In genomic region chr9:118631775-118632757, GRCm38 (mm10) we compare ENCODE assay signal across 10 mouse cellular contexts. TPM values are rescaled to one million over a fixed set of nuclear protein-coding genes. Genes with fewer than 3 reads are reported as not detected.
DNase-seq lines count a peak whose midpoint lies in the region; ATAC-seq and TF ChIP-seq lines count a peak whose summit lies in the region.
"Had no signal": no experiment of that assay in that cellular context is flagged by ENCODE, and none has a peak within 500 bp of the region (broad histone marks: within the 10 kb centered on the region; RNA-seq: fewer than 3 reads in every experiment).

No protein-coding gene starts in this region.

- H3K36me3 ChIP-seq in heart, embryonic 15.5 days, result peaks cover 28% of the 10 kb centered on the region
- no peaks in the 10 kb centered on the region for H3K36me3 ChIP-seq in stomach, embryonic 16.5 days (ENCODE audit: control insufficient read depth, insufficient read depth, low read length)
- no peaks in the 10 kb centered on the region; the same call in 1 of the 2 replicates for H3K36me3 ChIP-seq in stomach, postnatal 0 days (ENCODE audit: control insufficient read depth, insufficient read depth, low read length)
- peaks cover 3% of the 10 kb centered on the region; the same call in 1 of the 2 replicates for H3K36me3 ChIP-seq in liver, embryonic 11.5 days (ENCODE audit: control insufficient read depth, insufficient read depth, low read length)

- ATAC-seq in heart, embryonic 15.5 days (replicated peaks; ENCODE audit: insufficient number of reproducible peaks, insufficient read depth, low FRiP score, low read depth), result no peak
- ATAC-seq in stomach, embryonic 16.5 days (ENCODE audit: insufficient read depth, low FRiP score), result no peak
- ATAC-seq in stomach, postnatal 0 days (ENCODE audit: low FRiP score, low TSS enrichment), result no peak
- peak; percentile 37; the same call in 1 of the 2 replicates for ATAC-seq in liver, embryonic 11.5 days (replicated peaks; ENCODE audit: low FRiP score)
- ATAC-seq: forebrain, embryonic 14.5 days had no signal

- intact Hi-C loops in heart, postnatal 25 days (cut with DNase I), result no loop called here

- TF ChIP-seq EP300 in stomach, postnatal 0 days (optimal IDR thresholded peaks at IDR 0.05), result no peak

- no peaks in the 10 kb centered on the region for H3K27me3 ChIP-seq in heart, embryonic 15.5 days
- H3K27me3 ChIP-seq in stomach, embryonic 16.5 days (ENCODE audit: control insufficient read depth, insufficient read depth, low read length), result no peaks in the 10 kb centered on the region
- H3K27me3 ChIP-seq in stomach, postnatal 0 days (ENCODE audit: control insufficient read depth, insufficient read depth, low read length), result no peaks in the 10 kb centered on the region
- H3K27me3 ChIP-seq in liver, embryonic 11.5 days (replicated peaks; ENCODE audit: control insufficient read depth, insufficient read depth, low read length), result no peaks in the 10 kb centered on the region

- WGBS in heart, embryonic 15.5 days, result 70% methylated on average over 6 of the region's 6 CpGs
- WGBS in stomach, embryonic 16.5 days, result 73% methylated on average over 6 of the region's 6 CpGs
- 79% methylated on average over 6 of the region's 6 CpGs for WGBS in stomach, postnatal 0 days
- 58% methylated on average over 6 of the region's 6 CpGs for WGBS in liver, embryonic 11.5 days

- no peaks in the 10 kb centered on the region; the same call in 1 of the 2 replicates for H3K9me3 ChIP-seq in heart, embryonic 15.5 days (replicated peaks)
- H3K9me3 ChIP-seq in stomach, embryonic 16.5 days (replicated peaks; ENCODE audit: control insufficient read depth, low read length), result no peaks in the 10 kb centered on the region
- no peaks in the 10 kb centered on the region for H3K9me3 ChIP-seq in stomach, postnatal 0 days (ENCODE audit: control insufficient read depth, low read length)
- H3K9me3 ChIP-seq in liver, embryonic 11.5 days (ENCODE audit: control insufficient read depth, low read length), result no peaks in the 10 kb centered on the region

- no peak for TF ChIP-seq CTCF in stomach, postnatal 0 days (IDR thresholded peaks at IDR 0.05; ENCODE audit: low read depth)

- H3K4me2 ChIP-seq in heart, embryonic 15.5 days, result no peak overlapping the region
- no peak overlapping the region for H3K4me2 ChIP-seq in stomach, embryonic 16.5 days (ENCODE audit: low read depth, low read length)
- no peak overlapping the region for H3K4me2 ChIP-seq in stomach, postnatal 0 days (replicated peaks; ENCODE audit: low read depth)
- peak overlapping the region; percentile 53 for H3K4me2 ChIP-seq in liver, embryonic 11.5 days

- DNase-seq in heart, postnatal 25 days (ENCODE audit: low spot score), result no peak
- DNase-seq in stomach, postnatal 0 days (ENCODE audit: low spot score), result no peak
- DNase-seq in liver, embryonic 11.5 days (ENCODE audit: low spot score), result no peak
- no peak for DNase-seq in layer of hippocampus, adult 18-20 months (ENCODE audit: low spot score in 2 of 2)
- no peak for DNase-seq in thymus, postnatal 0 days (ENCODE audit: low spot score)
- DNase-seq: kidney, adult 18-20 months; lung, postnatal 14 days had no signal

- H3K4me3 ChIP-seq in heart, embryonic 15.5 days, result no peak overlapping the region
- H3K4me3 ChIP-seq in stomach, embryonic 16.5 days (replicated peaks; ENCODE audit: low read length), result no peak overlapping the region
- no peak overlapping the region for H3K4me3 ChIP-seq in stomach, postnatal 0 days (ENCODE audit: low read depth, low read length)
- H3K4me3 ChIP-seq in liver, embryonic 11.5 days (ENCODE audit: low read depth, low read length), result no peak overlapping the region

- peak overlapping the region; percentile 47; the same call in 1 of the 2 replicates for H3K27ac ChIP-seq in heart, embryonic 15.5 days
- peak overlapping the region; percentile 24; the same call in 1 of the 2 replicates for H3K27ac ChIP-seq in stomach, embryonic 16.5 days (ENCODE audit: low read length)
- no peak overlapping the region for H3K27ac ChIP-seq in stomach, postnatal 0 days (replicated peaks)
- no peak overlapping the region; the same call in 1 of the 2 replicates for H3K27ac ChIP-seq in liver, embryonic 11.5 days (ENCODE audit: low read depth, low read length)

- H3K9ac ChIP-seq in heart, embryonic 15.5 days, result no peak overlapping the region
- H3K9ac ChIP-seq in stomach, embryonic 16.5 days (ENCODE audit: low read length), result 0 out of 2 replicates have a peak overlapping the region, but pooled peaks have one; percentile 18
- H3K9ac ChIP-seq in stomach, postnatal 0 days (ENCODE audit: low read length), result no peak overlapping the region
- no peak overlapping the region for H3K9ac ChIP-seq in liver, embryonic 11.5 days (ENCODE audit: low read depth, low read length)

- H3K4me1 ChIP-seq in heart, embryonic 15.5 days (replicated peaks), result peaks cover 14% of the 10 kb centered on the region
- H3K4me1 ChIP-seq in stomach, embryonic 16.5 days (ENCODE audit: control insufficient read depth, insufficient read depth, low read length), result peaks cover 6% of the 10 kb centered on the region; the same call in 1 of the 2 replicates
- H3K4me1 ChIP-seq in stomach, postnatal 0 days (replicated peaks; ENCODE audit: control insufficient read depth, insufficient read depth), result no peaks in the 10 kb centered on the region
- H3K4me1 ChIP-seq in liver, embryonic 11.5 days (replicated peaks; ENCODE audit: control insufficient read depth, insufficient read depth, low read length), result peaks cover 9% of the 10 kb centered on the region

RNA-seq across cellular contexts. Expression of gene Itga9, which starts 25.6 kb away (rescaled TPM):
- polyA plus RNA-seq in heart, embryonic 15.5 days (2015; fragmentation: Nextera tagmentation; extraction: Ambion mirVana), result 12.0 and 13.5 TPM in 2 replicates
- 10 to 100 TPM; 65.5 to 72.7 TPM for total RNA-seq in heart, postnatal 25 days (2021)
- 4.7 and 5.5 TPM in 2 replicates for polyA plus RNA-seq in stomach, embryonic 16.5 days (2015; fragmentation: Nextera tagmentation; extraction: Ambion mirVana)
- 4.2 and 5.3 TPM in 2 replicates for polyA plus RNA-seq in stomach, postnatal 0 days (2015; fragmentation: Nextera tagmentation; extraction: Ambion mirVana)
- polyA plus RNA-seq in liver, embryonic 11.5 days (2014; fragmentation: Nextera tagmentation; extraction: Ambion mirVana), result 6.2 and 7.0 TPM in 2 replicates
- 1 to 10 TPM; 2.5 to 5.4 TPM for total RNA-seq in layer of hippocampus, adult 18-20 months (2021)
- 1.9 and 3.3 TPM in 2 replicates for polyA plus RNA-seq in thymus, postnatal 0 days (2015; fragmentation: Nextera tagmentation; extraction: Ambion mirVana)

Comparison
In these comparisons a context has a peak if more than half of its experiments do, and no peak if none do; other contexts are left out.
1. H3K27ac ChIP-seq: peak in heart, embryonic 15.5 days (single experiment) and stomach, embryonic 16.5 days (single experiment); none in stomach, postnatal 0 days (single experiment) and liver, embryonic 11.5 days (single experiment).